Mouse (Mus musculus): ENCODE measurements around the gene Gm11627. TPM values are rescaled to one million over a fixed set of nuclear protein-coding genes. Genes with fewer than 3 reads are reported as not detected.

The Gm11627 gene
- polyA plus RNA-seq (2014; fragmentation: Illumina TruSeq; extraction: RNeasy Lipid Tissue Mini Kit (QIAGEN cat#74804); ENCODE audit: low read depth, low replicate concordance) = not detected

GRCm38 (mm10) chr11:102579165-102580033 lies at the start of gene Gm11627:
TSS of gene Gm11627 (minus strand) at chr11:102579461.

GRCm38 (mm10) chr11:102604010-102604584 lies 24.8 kb upstream of the Gm11627 start, which contains the start of gene Fzd2:
TSS of gene Fzd2 (plus strand) at chr11:102604396.

GRCm38 (mm10) chr11:102556031-102556715 lies 23.1 kb downstream of the Gm11627 start, which contains the start of gene Gpatch8:
TSS of gene Gpatch8 (minus strand) at chr11:102556392.

Other genes with a start within 250 kb of the Gm11627 start
- gene Slc4a1, start 213.3 kb downstream of the Gm11627 start, polyA plus RNA-seq (2014; fragmentation: Illumina TruSeq; extraction: RNeasy Lipid Tissue Mini Kit (QIAGEN cat#74804); ENCODE audit: low read depth, low replicate concordance) = not detected
- 1.3 TPM for gene Rundc3a, start 186.1 kb downstream of the Gm11627 start, polyA plus RNA-seq (2014; fragmentation: Illumina TruSeq; extraction: RNeasy Lipid Tissue Mini Kit (QIAGEN cat#74804); ENCODE audit: low read depth, low replicate concordance)
- 14.6 TPM for gene Slc25a39, start 171.5 kb downstream of the Gm11627 start, polyA plus RNA-seq (2014; fragmentation: Illumina TruSeq; extraction: RNeasy Lipid Tissue Mini Kit (QIAGEN cat#74804); ENCODE audit: low read depth, low replicate concordance)
- gene Grn, start 149.1 kb downstream of the Gm11627 start, polyA plus RNA-seq (2014; fragmentation: Illumina TruSeq; extraction: RNeasy Lipid Tissue Mini Kit (QIAGEN cat#74804); ENCODE audit: low read depth, low replicate concordance) = 11.8 TPM
- not detected for gene Fam171a2, start 131.8 kb downstream of the Gm11627 start, polyA plus RNA-seq (2014; fragmentation: Illumina TruSeq; extraction: RNeasy Lipid Tissue Mini Kit (QIAGEN cat#74804); ENCODE audit: low read depth, low replicate concordance)
- not detected for gene Itga2b, start 109.3 kb downstream of the Gm11627 start, polyA plus RNA-seq (2014; fragmentation: Illumina TruSeq; extraction: RNeasy Lipid Tissue Mini Kit (QIAGEN cat#74804); ENCODE audit: low read depth, low replicate concordance)
- 24.7 TPM for gene Gpatch8, start 23.1 kb downstream of the Gm11627 start, polyA plus RNA-seq (2014; fragmentation: Illumina TruSeq; extraction: RNeasy Lipid Tissue Mini Kit (QIAGEN cat#74804); ENCODE audit: low read depth, low replicate concordance)
- 2.2 TPM for gene Fzd2, start 24.9 kb upstream of the Gm11627 start, polyA plus RNA-seq (2014; fragmentation: Illumina TruSeq; extraction: RNeasy Lipid Tissue Mini Kit (QIAGEN cat#74804); ENCODE audit: low read depth, low replicate concordance)
- not detected for gene Meioc, start 84.3 kb upstream of the Gm11627 start, polyA plus RNA-seq (2014; fragmentation: Illumina TruSeq; extraction: RNeasy Lipid Tissue Mini Kit (QIAGEN cat#74804); ENCODE audit: low read depth, low replicate concordance)
- 56.8 TPM for gene Ccdc43, start 118.3 kb upstream of the Gm11627 start, polyA plus RNA-seq (2014; fragmentation: Illumina TruSeq; extraction: RNeasy Lipid Tissue Mini Kit (QIAGEN cat#74804); ENCODE audit: low read depth, low replicate concordance)
- gene Adam11, start 182.0 kb upstream of the Gm11627 start, polyA plus RNA-seq (2014; fragmentation: Illumina TruSeq; extraction: RNeasy Lipid Tissue Mini Kit (QIAGEN cat#74804); ENCODE audit: low read depth, low replicate concordance) = not detected
- gene Gjc1, start 240.2 kb upstream of the Gm11627 start, polyA plus RNA-seq (2014; fragmentation: Illumina TruSeq; extraction: RNeasy Lipid Tissue Mini Kit (QIAGEN cat#74804); ENCODE audit: low read depth, low replicate concordance) = 14.8 TPM